Mouse (Mus musculus): ENCODE measurements around the gene Gm49403. TPM values are rescaled to one million over a fixed set of nuclear protein-coding genes. Genes with fewer than 3 reads are reported as not detected.

Gm49403 gene
- not detected for polyA plus RNA-seq (2017; shearing (Covaris generic))

DNA sequence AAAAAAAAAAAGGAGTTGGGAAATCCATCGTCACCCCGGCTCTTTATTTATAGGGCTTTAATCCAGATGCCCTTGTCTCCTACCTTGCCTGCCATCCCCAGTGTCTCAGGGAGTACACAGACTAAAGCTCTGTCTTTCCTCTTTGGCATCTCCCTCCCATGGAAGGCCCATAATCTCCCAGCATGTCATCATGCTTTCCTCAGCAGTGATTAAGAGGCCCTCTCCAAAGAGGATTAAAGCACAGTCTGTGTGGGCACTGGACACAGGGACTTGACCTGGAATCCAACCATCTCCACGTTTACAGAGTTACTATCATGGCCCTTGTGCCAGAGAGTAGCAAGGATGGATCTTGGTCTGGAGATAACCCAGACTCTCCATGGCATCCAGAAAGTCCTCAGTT is at the start of gene Gm49403, which contains the start of gene Lbhd1:
Gene Gm49403, plus strand, starts transcription at position 315 of the 400 bp plus-strand sequence.
Gene Lbhd1, plus strand, starts transcription at position 117 of the 400 bp plus-strand sequence.

DNA sequence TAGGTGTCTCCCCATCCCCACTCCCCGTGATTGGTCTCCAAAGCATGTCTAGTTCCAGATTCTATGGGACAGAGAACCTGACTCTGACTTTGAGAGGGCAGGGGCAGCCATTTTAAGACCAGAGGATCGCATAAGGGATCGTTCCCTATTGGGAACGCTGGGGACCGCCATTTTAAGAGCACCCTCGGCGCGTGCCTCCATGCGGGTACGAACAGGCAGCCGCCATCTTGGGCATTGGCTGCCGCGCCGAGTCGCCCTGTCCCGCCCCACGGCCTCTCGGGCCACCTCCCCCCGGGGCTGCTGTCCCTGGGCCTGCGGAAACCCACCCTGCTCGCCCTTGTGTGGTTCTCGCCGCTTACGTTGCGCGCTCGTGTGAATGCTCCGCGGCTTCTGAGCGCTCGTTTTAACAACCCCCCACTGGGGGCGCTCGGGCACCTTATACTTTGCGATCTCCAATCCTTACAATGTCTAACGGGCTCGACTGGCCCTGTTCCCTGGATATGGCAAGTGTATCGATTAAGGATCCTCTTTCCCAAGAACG is 46.4 kb upstream of the Gm49403 start, which contains the start of gene Bscl2:
Gene Bscl2, plus strand, starts transcription at position 217 of the 541 bp plus-strand sequence.

DNA sequence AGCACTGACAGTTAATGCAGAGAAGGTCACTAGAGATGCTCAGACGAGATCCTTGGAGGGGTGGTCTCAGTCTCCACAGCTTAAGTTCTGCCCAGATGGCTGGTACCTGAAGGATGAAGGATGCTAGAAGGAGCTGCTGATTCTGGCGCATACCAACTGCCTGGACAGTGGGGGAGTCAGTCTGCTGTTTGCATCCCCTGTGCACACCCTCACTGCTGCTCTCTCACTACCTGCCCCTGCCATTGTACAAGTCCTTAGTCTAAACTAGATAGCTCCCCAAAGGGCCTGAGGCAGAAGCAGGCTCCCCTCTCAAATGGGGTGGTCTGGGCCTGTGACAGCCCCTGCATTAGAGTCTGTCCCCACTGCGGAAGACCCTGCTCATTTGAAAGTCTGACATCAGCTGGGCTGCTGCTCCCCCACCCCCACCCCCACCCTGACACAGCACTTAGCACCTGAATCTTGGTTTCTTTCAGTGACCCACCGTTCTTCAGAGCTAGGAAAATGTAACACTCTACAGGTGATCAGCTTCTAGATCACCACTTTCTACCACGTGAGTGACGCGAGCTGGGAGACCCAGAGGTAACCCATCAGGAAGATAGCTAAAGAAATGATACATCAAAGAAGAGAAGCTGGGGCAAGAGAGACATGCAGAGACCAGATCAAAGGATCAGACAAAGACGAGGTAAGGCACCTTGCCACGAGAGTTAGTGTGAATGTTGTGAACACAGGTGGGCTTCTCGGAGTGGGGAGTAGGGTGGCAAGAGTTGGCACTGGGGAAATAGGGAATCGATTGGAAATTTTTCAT is 44.4 kb upstream of the Gm49403 start, which contains the start of gene Gng3:
Gene Gng3, minus strand, starts transcription at position 92 of the 805 bp plus-strand sequence.

DNA sequence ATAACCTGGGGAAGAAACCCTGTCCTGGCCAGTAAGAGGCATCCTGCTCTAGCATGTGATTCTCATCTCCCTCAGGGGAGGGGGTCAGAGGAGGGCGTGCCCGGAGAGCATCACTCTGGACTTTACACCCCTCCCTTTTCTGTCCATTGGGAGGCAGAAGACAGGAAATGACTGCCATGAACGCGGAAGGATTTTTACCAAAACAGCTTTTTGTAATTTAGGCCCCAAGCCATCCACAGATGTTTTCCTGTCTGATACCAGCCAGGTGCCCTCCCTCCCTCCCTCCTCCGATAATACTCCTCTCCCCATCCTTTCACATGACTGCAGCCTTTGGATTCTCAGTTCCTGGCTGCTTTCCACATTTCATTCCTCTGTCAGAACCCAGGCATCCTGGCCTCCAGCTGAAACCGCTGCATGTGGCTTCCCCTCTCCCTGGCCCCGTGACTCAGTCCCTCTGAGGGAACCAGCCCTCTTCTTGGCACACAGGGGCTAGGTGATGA is 33.3 kb upstream of the Gm49403 start, which contains the start of gene Lrrn4cl:
Gene Lrrn4cl, plus strand, starts transcription at position 367 of the 500 bp plus-strand sequence.

DNA sequence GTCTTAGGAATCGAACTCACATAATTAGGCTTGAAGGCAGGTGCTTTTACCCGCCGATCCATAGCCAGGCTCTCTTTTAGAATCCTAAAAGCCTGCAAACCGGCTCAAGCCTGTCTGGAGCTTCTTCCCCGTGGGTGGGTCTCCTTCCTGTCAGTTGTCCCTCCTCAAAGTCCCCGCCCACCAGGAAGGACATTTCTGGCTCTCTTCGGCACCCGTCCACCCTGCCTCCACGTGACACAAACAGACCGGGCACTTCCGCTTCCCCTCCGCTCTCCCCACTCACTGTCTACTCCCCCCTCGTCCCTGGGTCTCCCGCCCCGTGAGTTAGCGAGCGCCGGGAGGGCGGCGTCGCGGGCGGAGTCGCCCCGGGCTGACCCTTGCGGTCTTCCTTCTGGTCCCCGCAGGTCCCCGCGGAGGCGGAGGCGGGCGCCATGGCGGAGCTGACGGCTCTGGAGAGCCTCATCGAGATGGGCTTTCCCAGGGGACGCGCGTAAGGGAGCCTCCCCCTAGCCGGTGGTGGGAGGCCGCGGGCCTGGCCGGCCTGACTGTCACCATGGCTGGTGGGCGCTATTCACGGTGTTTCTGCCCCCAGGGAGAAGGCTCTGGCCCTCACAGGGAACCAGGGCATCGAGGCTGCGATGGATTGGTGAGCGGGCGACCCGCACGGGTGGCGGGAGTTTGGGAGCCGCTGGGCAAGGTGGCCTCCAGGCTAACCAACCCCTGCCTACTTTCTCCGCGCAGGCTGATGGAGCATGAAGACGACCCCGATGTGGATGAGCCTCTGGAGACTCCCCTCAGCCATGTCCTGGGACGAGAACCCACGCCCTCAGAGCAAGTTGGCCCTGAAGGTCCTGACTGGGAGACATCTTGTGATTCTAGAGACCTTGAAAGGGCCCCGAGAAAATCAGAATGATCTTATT is 12.2 kb upstream of the Gm49403 start, which contains the start of gene Ubxn1:
Gene Ubxn1, plus strand, starts transcription at position 230 of the 920 bp plus-strand sequence.

DNA sequence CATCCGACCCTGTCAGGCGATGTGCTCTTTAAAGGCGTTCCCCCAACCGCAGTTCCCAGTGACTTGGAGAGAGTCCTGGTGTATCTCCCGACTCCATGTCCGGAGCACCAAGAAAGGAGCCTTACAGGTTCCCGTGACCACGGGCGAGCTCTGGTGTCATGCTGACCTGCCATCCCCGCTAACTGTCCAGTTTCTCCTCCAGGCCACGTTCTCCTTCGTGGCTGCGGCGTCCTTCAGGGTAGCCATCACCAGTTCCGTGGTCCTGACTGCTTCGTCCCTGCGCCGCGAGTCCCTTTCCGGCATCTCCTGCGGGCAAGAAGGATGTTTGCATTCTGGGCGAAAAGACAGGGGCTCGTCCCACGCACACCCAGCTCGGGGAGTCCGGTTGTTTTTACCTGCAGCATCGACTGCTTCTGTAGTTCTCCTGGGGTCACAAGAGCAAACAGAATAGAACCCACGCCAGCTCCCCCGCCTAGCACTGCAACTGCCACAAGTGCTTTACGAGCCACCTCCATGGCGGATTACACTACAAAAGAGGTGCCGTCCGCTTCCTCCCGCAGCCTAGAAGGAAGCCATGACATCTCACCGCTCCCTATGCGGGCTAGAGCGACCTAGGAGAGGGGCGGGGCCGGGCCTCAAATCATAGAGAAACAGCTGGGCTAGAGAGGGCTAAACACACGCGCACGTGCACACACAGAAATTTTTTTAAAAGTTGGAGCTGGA is 3.3 kb upstream of the Gm49403 start, which contains the start of gene Uqcc3:
Gene Uqcc3, minus strand, starts transcription at position 613 of the 723 bp plus-strand sequence.

DNA sequence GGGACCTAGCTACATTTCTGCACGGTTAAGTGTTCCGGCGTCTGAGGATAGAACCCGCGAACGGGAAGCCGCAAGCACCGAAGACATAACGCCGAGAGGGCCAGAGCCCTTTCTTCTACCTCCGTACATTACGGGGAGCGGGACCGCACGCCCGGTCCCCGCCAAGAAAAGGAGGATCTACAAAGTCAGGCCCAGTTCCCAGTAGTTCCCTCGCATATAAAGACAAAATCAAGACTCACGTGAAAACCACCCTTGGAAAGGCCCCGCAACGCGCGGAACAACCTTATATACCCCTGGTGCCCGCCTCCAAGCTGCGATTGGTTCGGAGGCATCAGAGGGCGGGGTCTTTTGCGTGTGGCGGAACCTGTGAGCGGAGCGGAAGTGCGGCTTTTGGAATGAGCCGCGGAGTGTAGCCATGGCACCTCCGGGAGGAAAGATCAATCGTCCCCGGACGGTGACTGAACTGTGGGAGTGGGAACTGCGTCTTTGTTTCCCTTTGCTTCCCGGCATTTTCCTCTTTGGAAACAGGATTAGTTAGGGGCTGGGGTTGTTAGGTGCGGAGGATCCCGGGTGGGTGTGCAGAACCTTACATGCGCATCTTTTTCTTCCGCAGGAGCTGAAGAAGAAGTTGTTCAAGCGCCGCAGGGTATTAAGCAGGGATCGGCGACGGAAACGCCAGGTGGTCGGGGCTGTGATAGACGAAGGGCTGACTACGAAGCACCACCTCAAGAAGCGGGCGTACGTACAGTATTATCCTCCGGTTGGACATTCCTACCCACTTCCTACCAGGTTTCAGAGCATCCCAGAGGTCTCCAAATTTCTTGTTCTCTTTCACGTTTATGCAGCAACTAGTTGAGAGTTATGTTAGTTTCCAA is 5.0 kb downstream of the Gm49403 start, which contains the start of the genes 1810009A15Rik and Gm49416:
Gene 1810009A15Rik, plus strand, starts transcription at position 343 of the 875 bp plus-strand sequence.
Gene Gm49416, plus strand, starts transcription at position 416 of the 875 bp plus-strand sequence.

DNA sequence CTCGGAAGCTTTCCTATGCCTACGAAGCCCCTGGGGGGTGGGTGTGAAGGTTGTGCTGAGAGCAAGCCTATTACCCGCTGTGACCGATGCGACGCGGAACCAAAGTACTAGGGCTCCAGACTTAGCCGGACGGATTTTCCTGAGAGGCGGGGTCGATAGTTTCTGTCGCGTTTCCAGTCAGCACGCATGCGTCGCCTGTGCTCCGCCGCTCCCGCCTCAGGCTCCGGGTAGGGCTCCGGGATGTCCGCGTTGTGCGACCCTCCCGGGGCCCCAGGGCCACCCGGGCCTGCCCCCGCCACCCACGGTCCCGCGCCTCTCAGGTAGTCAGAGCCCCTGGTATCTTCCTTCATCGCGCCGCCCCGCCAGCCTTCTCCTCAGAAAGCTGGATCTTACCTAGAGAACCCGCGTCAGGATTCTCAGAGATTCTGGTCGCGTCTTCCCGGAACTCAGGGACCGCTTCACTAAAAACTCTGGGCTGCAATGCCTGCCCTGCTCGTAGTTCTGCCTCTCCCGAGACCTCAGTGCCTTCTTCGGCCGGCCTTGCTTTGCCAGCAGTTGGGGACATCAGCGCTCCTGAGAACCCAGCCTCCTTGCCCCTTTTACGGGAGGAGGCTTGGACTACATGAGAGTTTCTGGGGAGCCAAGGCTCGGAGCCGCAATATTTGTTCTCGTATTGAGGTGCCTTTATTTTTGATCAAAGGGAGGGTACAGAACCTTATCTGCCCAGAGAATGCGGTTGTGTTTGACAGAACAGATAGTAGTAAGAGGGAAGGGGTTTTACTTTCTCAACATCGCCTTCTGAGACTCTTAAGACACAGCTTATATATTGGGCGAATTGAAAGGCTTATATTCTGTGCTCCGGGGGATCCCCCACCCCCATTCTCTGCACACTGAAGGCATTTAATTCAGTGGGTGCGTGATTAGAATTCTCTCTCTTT is 9.4 kb downstream of the Gm49403 start, which contains the start of gene Ints5:
Gene Ints5, plus strand, starts transcription at position 177 of the 938 bp plus-strand sequence.

DNA sequence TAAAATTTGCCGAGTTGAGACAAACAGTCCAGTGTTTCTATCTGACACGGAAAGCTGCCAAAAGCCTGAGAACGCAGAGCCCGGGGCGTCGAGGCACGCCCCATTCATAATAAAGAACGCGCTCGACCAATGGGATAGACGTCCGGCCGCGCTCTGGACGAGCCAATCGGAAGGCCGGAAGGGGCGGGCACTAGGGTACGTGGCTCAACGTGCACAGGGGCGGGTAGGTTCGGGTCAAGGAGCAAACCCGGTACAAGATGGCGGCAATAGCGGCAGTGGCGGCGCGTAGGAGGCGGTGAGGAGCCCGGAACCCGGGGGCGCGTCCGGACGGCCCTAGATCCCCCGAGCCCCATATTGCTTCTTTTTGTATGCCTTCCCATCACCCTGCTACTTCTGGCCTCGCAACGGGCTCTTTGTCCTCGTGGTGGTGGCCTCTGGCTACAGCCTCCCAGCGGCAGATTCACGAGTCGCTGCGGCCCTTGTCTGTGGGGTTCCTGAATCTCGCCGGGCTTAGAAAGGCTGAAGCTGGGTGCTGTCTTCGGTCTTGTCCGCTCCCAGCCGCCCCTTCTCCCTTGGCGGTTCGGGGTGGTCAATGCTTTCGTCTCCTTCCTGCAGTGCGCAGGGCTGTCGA is 14.2 kb downstream of the Gm49403 start, which contains the start of gene Ganab:
Gene Ganab, plus strand, starts transcription at position 207 of the 631 bp plus-strand sequence.

DNA sequence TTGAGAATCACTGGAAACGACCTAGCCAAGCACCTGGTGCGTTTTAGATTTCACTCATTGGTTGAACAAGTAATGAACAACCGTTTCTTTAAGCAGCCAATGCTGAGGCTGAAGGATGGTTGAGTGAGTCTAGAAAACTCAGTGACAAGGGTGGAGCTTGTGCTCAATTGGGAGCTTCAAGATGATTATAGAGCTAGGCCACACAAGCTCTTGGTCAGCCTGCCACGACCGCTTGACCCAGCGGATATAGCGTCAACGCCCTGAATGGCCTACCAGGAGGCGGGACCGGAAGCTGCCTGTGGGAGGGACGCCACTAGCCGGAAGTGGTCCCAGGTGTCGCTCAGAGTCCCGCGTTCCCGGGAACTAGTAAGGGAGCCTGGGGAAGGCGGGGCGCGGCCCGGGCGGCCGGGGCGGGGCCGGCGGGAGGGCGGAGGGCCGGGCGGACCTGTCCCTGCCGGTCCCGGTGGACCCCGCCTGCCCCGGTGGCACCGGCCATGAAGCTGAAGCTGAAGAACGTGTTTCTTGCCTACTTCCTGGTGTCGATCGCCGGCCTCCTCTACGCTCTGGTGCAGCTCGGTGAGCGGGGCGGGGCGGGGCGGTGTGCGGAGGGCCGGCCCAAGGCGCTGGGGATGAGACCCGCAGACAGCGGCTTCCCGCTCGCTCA is 36.5 kb downstream of the Gm49403 start, which contains the start of gene B3gat3:
Gene B3gat3, plus strand, starts transcription at position 302 of the 664 bp plus-strand sequence.

DNA sequence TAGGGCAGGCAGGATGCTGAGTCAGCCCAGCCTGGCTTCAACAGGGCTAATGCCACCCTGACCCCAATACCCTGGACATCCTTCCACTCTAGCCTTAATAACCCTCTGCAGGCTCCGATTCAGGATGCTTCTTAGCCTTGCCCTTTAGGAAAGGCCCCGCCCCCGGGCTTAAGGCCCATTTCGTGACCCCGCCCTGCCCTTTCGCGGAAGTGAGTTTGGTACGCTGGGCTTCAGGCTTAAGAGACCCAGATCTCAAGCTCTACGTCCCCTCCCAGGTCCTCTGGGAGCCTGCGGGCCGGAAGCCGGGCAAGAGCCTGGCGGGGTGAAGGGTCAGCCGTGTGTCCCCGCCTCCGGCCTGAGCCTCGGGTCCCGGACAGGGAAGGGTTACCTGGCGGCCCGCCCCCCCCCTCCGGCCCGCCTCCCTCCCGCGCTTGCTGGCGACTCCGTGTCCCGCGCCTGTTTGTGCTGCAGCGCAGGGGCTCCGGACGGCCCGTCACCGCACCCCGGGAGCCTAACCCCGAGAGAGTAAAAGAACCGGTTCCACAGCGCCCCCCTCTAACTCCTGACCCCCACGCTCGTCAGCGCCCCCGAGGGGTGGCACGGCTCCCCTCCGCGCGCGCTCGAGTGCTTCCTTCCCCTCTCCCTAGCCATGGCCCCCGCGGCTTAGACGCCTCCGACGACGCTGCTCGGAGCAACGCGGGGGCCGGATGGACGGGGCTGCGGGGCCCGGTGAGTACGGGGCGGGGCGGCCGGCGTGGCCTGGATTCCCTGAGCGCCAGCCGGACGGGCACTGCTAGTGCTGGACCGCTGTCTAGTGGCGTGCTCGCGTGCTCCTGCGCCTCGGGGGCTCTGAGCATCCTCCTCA is 45.7 kb downstream of the Gm49403 start, which contains the start of the genes Rom1 and Eml3:
Gene Rom1, minus strand, starts transcription at position 133 of the 865 bp plus-strand sequence.
Gene Eml3, plus strand, starts transcription at position 329 of the 865 bp plus-strand sequence.

Other genes with a start within 250 kb of the Gm49403 start
- gene Chrm1, start 220.1 kb upstream of the Gm49403 start, polyA plus RNA-seq (2017; shearing (Covaris generic)): not detected
- 89.7 TPM for gene Slc3a2, start 160.6 kb upstream of the Gm49403 start, polyA plus RNA-seq (2017; shearing (Covaris generic))
- gene Wdr74, start 148.1 kb upstream of the Gm49403 start, polyA plus RNA-seq (2017; shearing (Covaris generic)): 107 TPM
- gene 1700092M07Rik, start 143.2 kb upstream of the Gm49403 start, polyA plus RNA-seq (2017; shearing (Covaris generic)): 1.3 TPM
- gene Stx5a, start 142.5 kb upstream of the Gm49403 start, polyA plus RNA-seq (2017; shearing (Covaris generic)): 183 TPM
- 267 TPM for gene Nxf1, start 126.9 kb upstream of the Gm49403 start, polyA plus RNA-seq (2017; shearing (Covaris generic))
- gene Tmem223, start 112.9 kb upstream of the Gm49403 start, polyA plus RNA-seq (2017; shearing (Covaris generic)): 114 TPM
- 189 TPM for gene Tmem179b, start 109.5 kb upstream of the Gm49403 start, polyA plus RNA-seq (2017; shearing (Covaris generic))
- gene Taf6l, start 97.5 kb upstream of the Gm49403 start, polyA plus RNA-seq (2017; shearing (Covaris generic)): 4.1 TPM
- 194 TPM for gene Polr2g, start 85.4 kb upstream of the Gm49403 start, polyA plus RNA-seq (2017; shearing (Covaris generic))
- 4.8 TPM for gene Zbtb3, start 81.4 kb upstream of the Gm49403 start, polyA plus RNA-seq (2017; shearing (Covaris generic))
- gene Ttc9c, start 64.6 kb upstream of the Gm49403 start, polyA plus RNA-seq (2017; shearing (Covaris generic)): 52.7 TPM
- gene Hnrnpul2, start 63.9 kb upstream of the Gm49403 start, polyA plus RNA-seq (2017; shearing (Covaris generic)): 5.2 TPM
- not detected for gene AC129217.1, start 54.2 kb upstream of the Gm49403 start, polyA plus RNA-seq (2017; shearing (Covaris generic))
- 120 TPM for gene Bscl2, start 46.5 kb upstream of the Gm49403 start, polyA plus RNA-seq (2017; shearing (Covaris generic))
- gene Gng3, start 44.7 kb upstream of the Gm49403 start, polyA plus RNA-seq (2017; shearing (Covaris generic)): 0.36 TPM
- gene Lrrn4cl, start 33.2 kb upstream of the Gm49403 start, polyA plus RNA-seq (2017; shearing (Covaris generic)): 0.11 TPM
- 163 TPM for gene Ubxn1, start 12.4 kb upstream of the Gm49403 start, polyA plus RNA-seq (2017; shearing (Covaris generic))
- gene Uqcc3, start 3.0 kb upstream of the Gm49403 start, polyA plus RNA-seq (2017; shearing (Covaris generic)): 103 TPM
- 88.4 TPM for gene Lbhd1, start 198 bp upstream of the Gm49403 start, polyA plus RNA-seq (2017; shearing (Covaris generic))
- gene 1810009A15Rik, start 4.9 kb downstream of the Gm49403 start, polyA plus RNA-seq (2017; shearing (Covaris generic)): 66.5 TPM
- not detected for gene Gm49416, start 5.0 kb downstream of the Gm49403 start, polyA plus RNA-seq (2017; shearing (Covaris generic))
- 38.9 TPM for gene Ints5, start 9.1 kb downstream of the Gm49403 start, polyA plus RNA-seq (2017; shearing (Covaris generic))
- 138 TPM for gene Ganab, start 14.1 kb downstream of the Gm49403 start, polyA plus RNA-seq (2017; shearing (Covaris generic))
- 27.6 TPM for gene B3gat3, start 36.4 kb downstream of the Gm49403 start, polyA plus RNA-seq (2017; shearing (Covaris generic))
- 10.9 TPM for gene Rom1, start 45.4 kb downstream of the Gm49403 start, polyA plus RNA-seq (2017; shearing (Covaris generic))
- gene Eml3, start 45.6 kb downstream of the Gm49403 start, polyA plus RNA-seq (2017; shearing (Covaris generic)): 59.8 TPM
- gene Mta2, start 57.9 kb downstream of the Gm49403 start, polyA plus RNA-seq (2017; shearing (Covaris generic)): 130 TPM
- gene Tut1, start 69.9 kb downstream of the Gm49403 start, polyA plus RNA-seq (2017; shearing (Covaris generic)): 49.0 TPM
- gene Eef1g, start 83.1 kb downstream of the Gm49403 start, polyA plus RNA-seq (2017; shearing (Covaris generic)): 342 TPM
- 81.5 TPM for gene Ahnak, start 105.4 kb downstream of the Gm49403 start, polyA plus RNA-seq (2017; shearing (Covaris generic))
- gene Scgb1a1, start 204.0 kb downstream of the Gm49403 start, polyA plus RNA-seq (2017; shearing (Covaris generic)): not detected

All from CD4-positive, CD25-positive, alpha-beta regulatory T cell, adult 9 weeks (primary cell).